Mouse (Mus musculus): ENCODE data around the gene Gm21477.
"Not testable (repeated sequence)": the region's sequence is repeated elsewhere in the genome, so short reads cannot be mapped to it uniquely, and the experiment has no call there.

The Gm21477 gene

GRCm38 (mm10) chrY:87116521-87116920, at the start of gene Gm21477:
Gm21477 (plus strand) TSS chrY:87116821.
- DNase-seq, result not testable (repeated sequence)
